In the genomic region with DNA sequence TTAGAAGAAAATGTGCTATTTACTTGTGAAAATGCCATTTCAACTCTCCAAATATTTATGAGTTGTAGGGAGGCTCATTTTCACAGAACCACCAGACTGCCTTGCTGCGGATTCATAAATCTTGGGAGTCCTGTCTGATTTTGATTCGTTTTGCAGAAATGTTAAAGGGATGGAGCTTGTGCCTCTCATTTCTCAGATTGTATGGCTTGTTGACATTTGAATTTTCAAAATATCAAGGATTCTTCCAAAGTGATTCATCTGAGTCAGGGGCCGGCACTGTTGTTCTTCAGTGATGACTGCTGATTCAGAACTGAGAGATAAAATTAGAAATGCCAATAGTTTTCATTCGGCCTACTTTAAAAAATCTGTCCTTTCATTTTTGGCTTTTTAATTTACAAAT, we compare ENCODE assay signal across 27 mouse cellular contexts. TPM values are rescaled to one million over a fixed set of nuclear protein-coding genes. Genes with fewer than 3 reads are reported as not detected.
DNase-seq lines count a peak whose midpoint lies in the region; ATAC-seq lines count a peak whose summit lies in the region.
"Had no signal": no experiment of that assay in that cellular context is flagged by ENCODE, and none has a peak within 500 bp of the region (broad histone marks: within the 10 kb centered on the region; RNA-seq: fewer than 3 reads in every experiment).

No protein-coding gene starts in this region.

- H3K36me3 ChIP-seq in liver, embryonic 12.5 days = no peaks in the 10 kb centered on the region
- H3K36me3 ChIP-seq: embryonic facial prominence, embryonic 13.5 days; G1E; heart, embryonic 12.5 days; hindbrain, embryonic 10.5 days; intestine, embryonic 15.5 days had no signal

- no peaks in the 10 kb centered on the region for H3K27me3 ChIP-seq in liver, embryonic 12.5 days (replicated peaks)
- H3K27me3 ChIP-seq: embryonic facial prominence, embryonic 13.5 days; heart, embryonic 12.5 days; intestine, embryonic 15.5 days; Patski had no signal

- WGBS in liver, embryonic 12.5 days (ENCODE audit: insufficient replicate concordance) = 76% methylated on average over 4 of the region's 4 CpGs

- no peaks in the 10 kb centered on the region for H3K9me3 ChIP-seq in liver, embryonic 12.5 days (replicated peaks)
- H3K9me3 ChIP-seq: embryonic facial prominence, embryonic 13.5 days; G1E; heart, embryonic 12.5 days; hindbrain, embryonic 10.5 days; intestine, embryonic 15.5 days had no signal

- no peak for ATAC-seq in liver, embryonic 12.5 days
- ATAC-seq: activated CD4-positive, CD25-positive, alpha-beta regulatory T cell, adult 4 months; CD4-positive, CD25-positive, alpha-beta regulatory T cell, adult 4 months; forebrain, embryonic 14.5 days; intestine, embryonic 15.5 days; Patski had no signal

- DNase-seq in adrenal gland, adult 8-10 months = peak; percentile 10
- DNase-seq in adrenal gland, postnatal 14 days = no peak
- DNase-seq in layer of hippocampus, adult 18-20 months (ENCODE audit: low spot score in 2 of 2) = peak; percentile 9 to 30
- DNase-seq in layer of hippocampus, postnatal 36 days = no peak
- peak; percentile 81 for DNase-seq in Muller cell, postnatal 12 days (ENCODE audit: inconsistent ontology term)
- DNase-seq in frontal cortex, postnatal 36 days (ENCODE audit: low spot score in 2 of 2) = no peak
- DNase-seq: B cell, adult 2 months; cerebellum, adult 18-20 months; cerebellum, adult 9-11 months; cerebellum, postnatal 36 days; gastrocnemius, postnatal 10 days; heart, adult 2 months; kidney, adult 18-20 months had no signal

- H3K4me1 ChIP-seq in liver, embryonic 12.5 days = no peaks in the 10 kb centered on the region
- H3K4me1 ChIP-seq: embryonic facial prominence, embryonic 13.5 days; intestine, embryonic 15.5 days had no signal

- no peak overlapping the region for H3K4me2 ChIP-seq in liver, embryonic 12.5 days
- H3K4me2 ChIP-seq: embryonic facial prominence, embryonic 13.5 days; heart, embryonic 12.5 days; hindbrain, embryonic 14.5 days; intestine, embryonic 15.5 days had no signal

- no peak overlapping the region for H3K27ac ChIP-seq in liver, embryonic 12.5 days
- H3K27ac ChIP-seq: embryonic facial prominence, embryonic 13.5 days; heart, adult 2 months; hindbrain, embryonic 10.5 days; hindbrain, embryonic 14.5 days; intestine, embryonic 15.5 days had no signal

- no peak overlapping the region for H3K9ac ChIP-seq in liver, embryonic 12.5 days
- H3K9ac ChIP-seq: embryonic facial prominence, embryonic 13.5 days; heart, embryonic 12.5 days; hindbrain, embryonic 14.5 days; intestine, embryonic 15.5 days had no signal

- no peak overlapping the region for H3K4me3 ChIP-seq in liver, embryonic 12.5 days
- H3K4me3 ChIP-seq: embryonic facial prominence, embryonic 13.5 days; heart, adult 2 months; heart, embryonic 12.5 days; hindbrain, embryonic 10.5 days; intestine, embryonic 15.5 days had no signal

RNA-seq across cellular contexts. Expression of gene Fshb, which starts 18.6 kb away (rescaled TPM):
- not detected for total RNA-seq in adrenal gland, adult 8-10 months (2022)
- total RNA-seq in adrenal gland, postnatal 14 days (2021) = not detected in 2 replicates
- total RNA-seq in layer of hippocampus, adult 18-20 months (2021) = not detected
- not detected for total RNA-seq in layer of hippocampus, postnatal 36 days (2021)
- polyA plus RNA-seq in liver, embryonic 12.5 days (2016; fragmentation: Nextera tagmentation; extraction: Ambion mirVana) = not detected in 2 replicates
- total RNA-seq: G1E; gastrocnemius, postnatal 10 days; gastrocnemius, postnatal 4 days; heart, adult 2 months; heart, postnatal 25 days had no signal
- polyA plus RNA-seq: activated CD4-positive, CD25-positive, alpha-beta regulatory T cell, adult 4 months; CD4-positive, CD25-positive, alpha-beta regulatory T cell, adult 4 months; embryonic facial prominence, embryonic 13.5 days; forebrain, embryonic 14.5 days; G1E; heart, adult 2 months; heart, embryonic 12.5 days; heart, embryonic 16.5 days; hindbrain, embryonic 10.5 days; hindbrain, embryonic 14.5 days; intestine, embryonic 15.5 days; Patski had no signal

Comparison
In these comparisons a context has a peak if more than half of its experiments do, and no peak if none do; other contexts are left out.
1. DNase-seq: peak in adrenal gland, adult 8-10 months (single experiment), layer of hippocampus, adult 18-20 months (2 of 2) and Muller cell, postnatal 12 days (single experiment); none in adrenal gland, postnatal 14 days (single experiment), layer of hippocampus, postnatal 36 days (0 of 2) and frontal cortex, postnatal 36 days (0 of 2).